Mouse (Mus musculus) C2C12 (cell line): ENCODE results near the gene 9230104L09Rik.

Source experiments
- CEBPB ChIP-seq: IDR thresholded peaks from one replicate; pipeline ENCODE4 v1.6.1; 2011; ENCODE audit warnings: low read depth, mild to moderate bottlenecking, control low read depth, moderate library complexity
- CTCF ChIP-seq: IDR thresholded peaks from one replicate; pipeline ENCODE4 v1.5.1; 2011; ENCODE audit not compliant: control insufficient read depth, insufficient read depth, insufficient read length
- FOSL1 ChIP-seq: IDR thresholded peaks from one replicate; pipeline ENCODE4 v1.8.0; 2011; ENCODE audit warnings: mild to moderate bottlenecking, low read length; ENCODE audit not compliant: poor library complexity, insufficient read depth, severe bottlenecking
- MAX ChIP-seq: IDR thresholded peaks from one replicate; pipeline ENCODE4 v1.6.1; 2011; ENCODE audit warnings: mild to moderate bottlenecking, control low read depth
- MYOD1 ChIP-seq: IDR thresholded peaks from one replicate; pipeline ENCODE4 v1.6.1; 2011; ENCODE audit warnings: low read depth; ENCODE audit not compliant: control insufficient read depth, insufficient read length
- MYOG ChIP-seq: IDR thresholded peaks from one replicate; pipeline ENCODE4 v1.6.1; 2011; ENCODE audit not compliant: control insufficient read depth, insufficient read length; ENCODE audit errors: extremely low read depth
- USF1 ChIP-seq: IDR thresholded peaks from one replicate; pipeline ENCODE4 v1.6.1; 2011; ENCODE audit warnings: low read depth, mild to moderate bottlenecking, control low read depth, moderate library complexity

DNA sequence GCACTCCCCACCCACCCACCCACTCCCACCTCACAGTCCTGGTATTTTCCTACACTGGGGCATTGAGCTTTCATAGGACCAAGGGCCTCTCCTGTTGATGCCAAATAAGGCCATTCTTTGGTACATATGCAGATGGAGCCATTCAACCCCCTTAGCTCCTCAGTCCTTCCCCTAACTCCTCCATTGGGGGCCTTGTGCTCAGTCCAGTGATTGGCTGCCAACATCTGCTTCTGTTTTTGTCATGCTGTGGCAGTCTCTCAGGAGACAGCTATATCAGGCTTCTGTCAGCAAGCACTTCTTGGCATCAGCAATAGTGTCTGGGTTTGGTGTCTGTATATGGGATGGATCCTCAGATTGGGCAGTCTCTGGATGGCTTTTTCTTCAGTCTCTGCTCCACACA, 19.9 kb upstream of the 9230104L09Rik start:
- TF ChIP-seq MAX = no peak
- no peak for TF ChIP-seq CTCF
- TF ChIP-seq FOSL1 = no peak
- TF ChIP-seq USF1 = no peak
- no peak for TF ChIP-seq MYOD1
- TF ChIP-seq MYOG = no peak
- TF ChIP-seq CEBPB = no peak
